Mouse (Mus musculus) c-Kit-negative CD71-positive TER-119-positive erythroid progenitor cells, embryonic 14.5 days (primary cell): ENCODE measurements around the gene Lamtor3.
"Not testable (repeated sequence)": the region's sequence is repeated elsewhere in the genome, so short reads cannot be mapped to it uniquely, and the experiment has no call there.

Source experiments
- DNase-seq: peaks from one replicate; pipeline ENCODE4 v3.0.0-alpha.2; 2013; ENCODE audit warnings: low read depth, low spot score

Lamtor3 gene

DNA sequence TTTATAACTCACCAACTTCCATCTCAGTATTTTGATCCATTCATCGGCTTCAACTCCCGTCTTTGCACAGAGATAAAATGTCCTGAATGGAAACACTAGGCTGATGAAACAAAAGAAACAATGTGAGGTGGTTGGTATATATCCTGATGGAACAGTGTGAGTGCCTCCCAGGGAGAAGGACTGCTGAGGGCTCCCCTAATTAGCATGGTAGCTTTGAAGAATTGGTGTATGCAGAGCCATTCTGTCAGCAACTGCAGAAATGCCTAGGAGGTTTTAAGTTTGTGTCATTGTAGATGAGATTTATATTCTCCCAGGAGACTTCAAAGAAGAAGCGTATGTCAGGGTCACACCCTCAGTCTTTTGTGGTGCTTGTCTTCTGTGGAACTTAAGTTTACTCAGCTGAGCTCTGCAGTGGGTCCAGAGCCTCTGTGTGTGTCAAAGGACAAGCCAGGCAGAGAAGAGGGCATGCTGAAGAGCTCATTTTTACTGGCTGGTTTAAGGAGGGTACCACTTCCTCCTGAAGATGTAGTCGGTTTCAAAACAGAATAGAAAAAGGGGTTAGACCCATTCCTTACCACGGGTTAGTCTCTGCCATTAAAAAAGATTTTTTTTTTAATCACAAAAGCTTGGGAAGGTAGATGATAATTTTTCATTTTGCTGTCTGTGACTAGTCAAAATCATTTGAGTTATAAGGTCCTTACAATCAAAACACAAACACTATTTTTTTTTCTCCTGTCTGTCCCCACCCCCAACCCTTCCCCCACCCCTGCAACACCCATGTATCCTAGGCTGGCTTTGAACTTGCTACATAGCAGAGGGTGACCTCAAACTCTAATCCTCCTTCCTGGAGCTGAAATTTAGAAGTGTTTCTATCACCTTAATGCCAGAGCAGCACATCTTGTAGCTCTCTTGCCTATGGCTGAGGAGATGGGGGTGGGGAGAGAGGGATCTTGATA lies 17.5 kb downstream of the Lamtor3 start:
- DNase-seq, result no peak

DNA sequence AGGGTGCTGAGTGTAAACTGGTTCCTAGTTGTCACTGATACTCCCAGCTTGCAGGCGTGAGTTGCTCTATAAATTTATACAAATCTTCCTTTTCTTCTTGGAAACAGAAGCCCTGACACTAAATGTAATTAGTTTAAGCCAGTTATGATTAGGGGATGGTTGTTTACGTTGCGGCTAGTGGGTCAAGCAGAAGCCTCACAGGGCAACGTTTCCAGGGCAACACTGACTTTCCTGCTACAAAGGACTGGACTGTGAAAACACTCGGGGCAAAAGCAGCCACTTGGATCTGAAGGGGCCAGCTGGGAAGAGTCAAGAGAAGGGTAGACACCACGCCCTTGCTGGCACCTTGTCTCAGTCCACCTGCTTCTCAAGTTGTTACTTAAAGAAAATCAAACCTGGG lies 18.2 kb downstream of the Lamtor3 start:
- no peak for DNase-seq

DNA sequence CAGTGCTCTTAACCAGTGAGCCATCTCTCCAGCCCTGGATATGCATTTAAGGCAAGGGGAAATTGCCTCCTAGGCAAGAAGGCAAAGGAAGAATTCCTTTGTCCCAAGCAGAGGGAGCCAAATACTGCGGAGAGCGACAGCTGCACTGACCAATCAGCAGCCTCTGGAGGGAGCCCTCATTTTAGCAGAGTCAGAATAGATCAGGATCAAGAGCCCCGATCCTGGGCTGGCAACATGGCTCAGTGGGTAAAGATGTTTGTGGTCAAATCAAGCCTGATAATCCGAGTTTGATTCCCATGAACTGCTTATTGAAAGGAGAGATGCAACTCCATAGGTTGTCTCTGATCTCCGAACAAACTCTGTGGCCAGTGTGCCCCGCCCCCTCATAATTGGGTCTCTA lies 20.3 kb downstream of the Lamtor3 start:
- DNase-seq, result no peak

DNA sequence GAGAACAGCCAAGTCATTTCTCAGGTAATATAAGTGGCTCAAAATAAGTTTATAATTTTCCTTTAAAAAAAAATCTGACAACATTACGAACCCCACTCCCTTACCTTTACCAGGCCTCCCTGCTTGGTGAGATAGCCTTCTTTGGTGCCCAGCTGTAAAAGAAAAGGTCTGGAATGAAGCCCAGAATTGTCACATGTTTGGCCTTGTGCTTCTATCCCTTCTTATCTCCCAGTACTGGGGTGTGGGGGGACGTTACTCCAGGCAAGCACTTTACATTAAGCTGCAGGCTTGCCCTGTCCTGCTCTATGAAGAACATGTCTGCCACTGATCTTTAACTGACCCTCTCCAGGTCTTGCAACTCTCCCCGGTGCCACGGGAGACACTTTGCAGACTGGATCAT lies 22.5 kb downstream of the Lamtor3 start:
- no peak for DNase-seq

- no peak for DNase-seq
Observed at GRCm38 (mm10) chr3:137941555-137941954, 23.2 kb downstream of the Lamtor3 start.

DNA sequence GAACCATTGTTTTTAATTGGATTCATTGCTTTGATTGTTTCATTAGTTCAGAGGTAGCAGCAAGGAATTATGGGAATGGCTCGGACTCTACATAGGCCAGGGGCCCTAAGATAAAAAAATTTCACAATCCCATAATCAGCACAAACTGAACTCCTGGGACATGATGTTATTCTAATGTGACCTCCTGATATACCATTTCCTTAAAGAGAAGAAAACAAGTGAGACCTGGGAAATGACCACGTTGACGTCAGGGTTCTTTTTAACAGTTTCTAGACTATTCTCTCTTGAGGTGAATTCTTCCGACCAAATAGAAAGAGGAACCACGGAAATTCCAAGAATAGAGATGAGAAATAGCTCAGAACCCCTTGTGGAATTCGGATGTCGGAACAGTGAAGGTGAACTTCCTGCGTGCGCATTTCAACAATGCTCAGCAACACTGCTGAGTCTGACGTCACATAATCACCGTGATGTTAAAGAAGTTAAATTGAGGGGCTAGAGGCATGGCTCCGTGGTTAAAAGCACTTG lies 23.9 kb downstream of the Lamtor3 start:
- no peak for DNase-seq

- no peak for DNase-seq
Observed at GRCm38 (mm10) chr3:137943737-137944154, 25.4 kb downstream of the Lamtor3 start.

DNA sequence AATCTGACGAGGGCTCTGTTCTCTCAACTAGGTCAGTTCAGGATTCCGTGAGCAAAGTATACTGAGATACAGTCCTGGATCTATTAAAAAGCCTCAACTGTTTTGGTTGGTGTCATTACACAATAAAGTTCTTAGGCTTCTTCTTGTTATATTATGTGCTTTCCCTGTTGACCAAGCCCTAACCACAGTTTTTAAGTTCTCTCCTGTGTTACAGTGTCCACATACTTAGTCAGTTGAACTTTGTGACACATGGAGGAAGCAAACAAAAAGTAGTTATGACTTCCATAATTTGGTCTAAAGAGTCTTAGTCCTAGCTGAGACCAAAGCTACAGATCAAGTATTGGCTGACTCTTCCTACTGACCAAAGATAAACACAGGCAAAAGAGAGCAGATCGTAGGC lies 28.5 kb downstream of the Lamtor3 start:
- no peak for DNase-seq

DNA sequence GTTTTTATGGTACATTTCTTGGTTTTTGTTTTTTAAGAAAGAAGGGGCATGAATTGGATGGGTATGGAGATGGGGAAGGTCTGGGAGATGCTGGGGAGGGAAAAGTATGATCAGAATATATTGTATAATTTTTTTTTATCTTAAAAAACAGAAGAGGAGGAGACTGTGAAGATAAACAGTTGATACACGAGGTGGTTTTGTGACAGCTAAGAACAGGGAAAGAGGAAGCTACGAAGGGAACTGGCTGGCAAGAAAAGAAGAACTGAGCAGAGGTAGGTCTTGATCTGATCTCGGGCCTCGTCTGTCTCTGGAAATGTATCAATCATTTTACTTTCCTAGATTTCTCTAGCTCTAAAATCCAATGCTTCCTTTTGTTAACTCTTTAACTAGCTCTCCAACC lies 29.2 kb downstream of the Lamtor3 start:
- DNase-seq, result no peak

GRCm38 (mm10) chr3:137950191-137950885 lies 32.0 kb downstream of the Lamtor3 start:
- no peak for DNase-seq

DNA sequence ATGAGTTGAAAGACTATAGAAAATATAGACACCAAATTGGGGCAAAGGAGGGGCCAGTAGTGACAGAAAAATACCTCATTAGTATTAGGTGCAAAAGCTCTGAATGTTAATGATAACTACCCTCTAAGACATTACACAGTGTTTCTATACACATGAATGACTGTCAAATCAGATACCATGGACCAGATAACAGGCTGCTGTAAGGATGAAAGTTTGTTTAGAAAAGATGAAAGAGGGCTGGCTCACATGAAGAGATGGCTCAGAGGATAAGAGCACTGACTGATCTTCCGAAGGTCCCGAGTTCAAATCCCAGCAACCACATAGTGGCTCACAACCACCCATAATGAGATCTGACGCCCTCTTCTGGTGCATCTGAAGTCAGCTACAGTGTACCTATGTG lies 33.0 kb downstream of the Lamtor3 start:
- not testable (repeated sequence) for DNase-seq

- DNase-seq, result no peak
Observed at GRCm38 (mm10) chr3:137951819-137952218, 33.5 kb downstream of the Lamtor3 start.

- DNase-seq, result no peak
Observed at GRCm38 (mm10) chr3:137952225-137952913, 34.1 kb downstream of the Lamtor3 start.

GRCm38 (mm10) chr3:137952914-137953880 lies 34.9 kb downstream of the Lamtor3 start:
- DNase-seq, result peak; percentile 63

GRCm38 (mm10) chr3:137954256-137954916 lies 36.1 kb downstream of the Lamtor3 start:
- no peak for DNase-seq

- no peak for DNase-seq
Observed at GRCm38 (mm10) chr3:137955560-137956081, 37.3 kb downstream of the Lamtor3 start.

DNA sequence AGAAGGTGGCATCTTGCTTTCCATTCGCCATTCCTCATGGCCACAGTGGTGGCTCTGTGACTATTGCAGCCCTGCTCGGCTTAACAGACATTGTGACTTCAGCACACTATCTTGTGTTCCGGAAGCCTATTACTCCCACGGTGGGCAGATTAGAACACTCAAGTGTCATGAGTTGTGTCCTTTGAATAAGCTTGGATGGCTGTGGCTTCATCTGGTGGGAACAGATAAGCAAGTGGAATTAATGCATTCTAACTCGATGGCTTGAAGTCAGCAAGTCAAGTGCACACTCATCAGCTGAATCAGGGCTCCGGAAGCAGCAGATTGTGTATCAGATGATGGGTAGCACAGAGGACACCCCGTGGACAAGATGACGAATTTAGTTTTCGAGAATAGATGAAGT lies 39.6 kb downstream of the Lamtor3 start:
- no peak for DNase-seq

- no peak for DNase-seq
Observed at GRCm38 (mm10) chr3:137958352-137958751, 40.0 kb downstream of the Lamtor3 start.

GRCm38 (mm10) chr3:137959456-137959855 lies 41.1 kb downstream of the Lamtor3 start:
- DNase-seq, result no peak
